Mouse (Mus musculus) urinary bladder, postnatal 25 days (tissue): Measurements from ENCODE around the gene Zfp423.

Experiments
- DNase-seq: peaks from one replicate; pipeline ENCODE4 v3.0.0; 2022; ENCODE audit warnings: low spot score

Zfp423 gene

GRCm38 (mm10) chr8:87952298-87952697 lies 7.1 kb downstream of the Zfp423 start:
- DNase-seq = no peak

- no peak for DNase-seq
These were observed 15.0 kb downstream of the Zfp423 start for GRCm38 (mm10) chr8:87944225-87944934.

- no peak for DNase-seq
These were observed 15.7 kb downstream of the Zfp423 start for GRCm38 (mm10) chr8:87943651-87944091.

GRCm38 (mm10) chr8:87940646-87941045 lies 18.7 kb downstream of the Zfp423 start:
- DNase-seq = no peak

- DNase-seq = no peak
These were observed 20.0 kb downstream of the Zfp423 start for GRCm38 (mm10) chr8:87939308-87939936.

- no peak for DNase-seq
These were observed 20.8 kb downstream of the Zfp423 start for GRCm38 (mm10) chr8:87938351-87939232.

GRCm38 (mm10) chr8:87937211-87937610 lies 22.2 kb downstream of the Zfp423 start:
- DNase-seq = no peak

- DNase-seq = no peak
These were observed 24.2 kb downstream of the Zfp423 start for GRCm38 (mm10) chr8:87935088-87935680.

- no peak for DNase-seq
These were observed 25.2 kb downstream of the Zfp423 start for GRCm38 (mm10) chr8:87934175-87934574.

GRCm38 (mm10) chr8:87933752-87934151 lies 25.6 kb downstream of the Zfp423 start:
- DNase-seq = no peak

- DNase-seq = no peak
These were observed 30.5 kb downstream of the Zfp423 start for GRCm38 (mm10) chr8:87928857-87929256.

- no peak for DNase-seq
These were observed 32.2 kb downstream of the Zfp423 start for GRCm38 (mm10) chr8:87927034-87927830.

- DNase-seq = no peak
These were observed 33.1 kb downstream of the Zfp423 start for GRCm38 (mm10) chr8:87926098-87926890.

GRCm38 (mm10) chr8:87922936-87923335 lies 36.5 kb downstream of the Zfp423 start:
- no peak for DNase-seq

- no peak for DNase-seq
These were observed 36.9 kb downstream of the Zfp423 start for GRCm38 (mm10) chr8:87922446-87922845.

- DNase-seq = no peak
These were observed 41.4 kb downstream of the Zfp423 start for GRCm38 (mm10) chr8:87918004-87918403.

- DNase-seq = no peak
These were observed 43.6 kb downstream of the Zfp423 start for GRCm38 (mm10) chr8:87915763-87916162.

GRCm38 (mm10) chr8:87914247-87914967 lies 45.0 kb downstream of the Zfp423 start:
- no peak for DNase-seq

- no peak for DNase-seq
These were observed 50.5 kb downstream of the Zfp423 start for GRCm38 (mm10) chr8:87908940-87909339.

GRCm38 (mm10) chr8:87905404-87905803 lies 54.0 kb downstream of the Zfp423 start:
- no peak for DNase-seq
